Mouse (Mus musculus): ENCODE measurements around the gene Zfp746.

- TF ChIP-seq POLR2A (IDR thresholded peaks at IDR 0.05; ENCODE audit: insufficient read depth, low read length) (no peak), CTCF (IDR thresholded peaks at IDR 0.05; ENCODE audit: low read depth, low read length) (no peak)
Measured at GRCm38 (mm10) chr6:48063940-48064339, 22.5 kb downstream of the Zfp746 start.

Measured in ES-Bruce4 (cell line).